Comparison of ENCODE assay signal across 10 mouse cellular contexts in the genomic region with DNA sequence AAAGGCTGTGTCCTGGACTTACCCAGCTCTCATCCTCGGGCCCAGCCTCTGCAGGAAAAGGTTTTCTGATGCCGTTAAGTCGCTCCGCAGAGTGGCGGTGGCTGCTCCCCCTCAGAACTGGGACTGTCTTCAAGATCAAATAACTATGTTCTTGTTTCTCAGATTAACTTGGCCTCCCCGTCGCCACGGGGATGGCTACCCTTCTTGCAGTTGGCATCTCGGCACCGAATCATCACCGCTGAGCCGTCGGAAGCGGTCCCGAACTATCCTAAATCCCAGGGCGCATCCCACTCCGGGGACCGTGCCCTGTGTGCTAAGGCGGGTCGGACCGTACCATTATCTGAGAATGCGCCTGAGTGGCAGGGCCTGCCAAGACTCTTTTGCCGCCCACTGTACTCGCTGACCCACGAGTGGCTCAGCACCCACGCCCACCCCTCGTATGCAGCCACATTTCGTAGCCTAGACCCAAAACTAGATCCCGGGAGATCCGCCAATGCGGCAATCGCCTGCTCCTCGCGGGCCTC. TPM values are rescaled to one million over a fixed set of nuclear protein-coding genes. Genes with fewer than 3 reads are reported as not detected.
DNase-seq lines count a peak whose midpoint lies in the region; ATAC-seq and TF ChIP-seq lines count a peak whose summit lies in the region.
"Had no signal": no experiment of that assay in that cellular context is flagged by ENCODE, and none has a peak within 500 bp of the region (broad histone marks: within the 10 kb centered on the region; RNA-seq: fewer than 3 reads in every experiment).

No protein-coding gene starts in this region.

- H3K27ac ChIP-seq in hindbrain, embryonic 10.5 days: no peak overlapping the region
- no peak overlapping the region for H3K27ac ChIP-seq in hindbrain, postnatal 0 days
- H3K27ac ChIP-seq in heart, embryonic 16.5 days (ENCODE audit: low read length): no peak overlapping the region
- no peak overlapping the region for H3K27ac ChIP-seq in midbrain, embryonic 12.5 days (replicated peaks)
- H3K27ac ChIP-seq in layer of hippocampus, adult 2 months: no peak overlapping the region

- H3K4me3 ChIP-seq in hindbrain, embryonic 10.5 days: peak overlapping the region; percentile 56
- no peak overlapping the region for H3K4me3 ChIP-seq in hindbrain, postnatal 0 days (ENCODE audit: low read length)
- peak overlapping the region; percentile 48 for H3K4me3 ChIP-seq in heart, embryonic 16.5 days (ENCODE audit: low read length)
- peak overlapping the region; percentile 46 for H3K4me3 ChIP-seq in midbrain, embryonic 12.5 days
- H3K4me3 ChIP-seq in layer of hippocampus, adult 2 months: no peak overlapping the region

- no peak for ATAC-seq in hindbrain, postnatal 0 days
- no peak for ATAC-seq in heart, embryonic 16.5 days (replicated peaks; ENCODE audit: extremely low read depth, insufficient read depth, low FRiP score)
- 0 out of 2 replicates have a peak, but pooled peaks have one; percentile 34 for ATAC-seq in midbrain, embryonic 12.5 days (ENCODE audit: low FRiP score, low read depth)
- no peak for ATAC-seq in erythroid progenitor cell, adult 5-6 weeks (replicated peaks; ENCODE audit: low FRiP score, poor library complexity, severe bottlenecking)

- no peak overlapping the region for H3K9ac ChIP-seq in hindbrain, postnatal 0 days (replicated peaks; ENCODE audit: low read length)
- H3K9ac ChIP-seq in heart, embryonic 16.5 days (ENCODE audit: low read length): no peak overlapping the region
- H3K9ac ChIP-seq in midbrain, embryonic 12.5 days (replicated peaks): no peak overlapping the region

- H3K36me3 ChIP-seq in hindbrain, embryonic 10.5 days: no peaks in the 10 kb centered on the region
- H3K36me3 ChIP-seq in hindbrain, postnatal 0 days (ENCODE audit: insufficient read depth, low read length): no peaks in the 10 kb centered on the region
- no peaks in the 10 kb centered on the region for H3K36me3 ChIP-seq in heart, embryonic 16.5 days (ENCODE audit: control insufficient read depth, insufficient read depth)
- H3K36me3 ChIP-seq in midbrain, embryonic 12.5 days: no peaks in the 10 kb centered on the region

- H3K4me2 ChIP-seq in hindbrain, postnatal 0 days (ENCODE audit: low read depth, low read length): no peak overlapping the region
- H3K4me2 ChIP-seq in heart, embryonic 16.5 days (ENCODE audit: low read depth, low read length): no peak overlapping the region
- H3K4me2 ChIP-seq in midbrain, embryonic 12.5 days (replicated peaks): peak overlapping the region; percentile 71

- no peak for TF ChIP-seq CTCF in hindbrain, postnatal 0 days (IDR thresholded peaks at IDR 0.05; ENCODE audit: low read depth)
- no peak for TF ChIP-seq CTCF in layer of hippocampus, adult 2 months (conservative IDR thresholded peaks at IDR 0.05)

- no peak for DNase-seq in hindbrain, embryonic 10.5 days (ENCODE audit: low spot score)
- no peak for DNase-seq in hindbrain, postnatal 0 days (ENCODE audit: low spot score)
- DNase-seq in embryo, embryonic 10.5 days (ENCODE audit: low spot score): peak; percentile 65
- DNase-seq in layer of hippocampus, adult 2 months (ENCODE audit: low spot score in 2 of 2): no peak
- no peak for DNase-seq in thymus, adult 18-20 months

- WGBS in hindbrain, embryonic 10.5 days: 1% methylated on average over 34 of the region's 34 CpGs
- WGBS in hindbrain, postnatal 0 days: 2% methylated on average over 34 of the region's 34 CpGs
- WGBS in heart, embryonic 16.5 days: under 1% methylated on average over 34 of the region's 34 CpGs
- 1% methylated on average over 34 of the region's 34 CpGs for WGBS in midbrain, embryonic 12.5 days

- H3K27me3 ChIP-seq in hindbrain, embryonic 10.5 days (ENCODE audit: insufficient read depth, poor library complexity, severe bottlenecking): peaks cover 99% of the 10 kb centered on the region
- H3K27me3 ChIP-seq in hindbrain, postnatal 0 days (ENCODE audit: insufficient read depth, low read length): peaks cover 71% of the 10 kb centered on the region
- peaks cover 85% of the 10 kb centered on the region for H3K27me3 ChIP-seq in heart, embryonic 16.5 days (ENCODE audit: control insufficient read depth, insufficient read depth, low read length)
- peaks cover 91% of the 10 kb centered on the region for H3K27me3 ChIP-seq in midbrain, embryonic 12.5 days

- H3K9me3 ChIP-seq in hindbrain, embryonic 10.5 days: no peaks in the 10 kb centered on the region
- no peaks in the 10 kb centered on the region for H3K9me3 ChIP-seq in hindbrain, postnatal 0 days (ENCODE audit: low read length)
- no peaks in the 10 kb centered on the region for H3K9me3 ChIP-seq in heart, embryonic 16.5 days (replicated peaks; ENCODE audit: control insufficient read depth, low read length)
- no peaks in the 10 kb centered on the region for H3K9me3 ChIP-seq in midbrain, embryonic 12.5 days

- H3K4me1 ChIP-seq in hindbrain, embryonic 10.5 days (replicated peaks): peaks cover 35% of the 10 kb centered on the region
- no peaks in the 10 kb centered on the region for H3K4me1 ChIP-seq in hindbrain, postnatal 0 days (ENCODE audit: insufficient read depth, low read length)
- H3K4me1 ChIP-seq in heart, embryonic 16.5 days (ENCODE audit: control insufficient read depth, insufficient read depth, low read length): peaks cover 14% of the 10 kb centered on the region
- peaks cover 21% of the 10 kb centered on the region for H3K4me1 ChIP-seq in midbrain, embryonic 12.5 days

RNA-seq across cellular contexts. Expression of a gene that starts 1.2 kb away (rescaled TPM):
- 2.7 and 7.1 TPM in 2 replicates for polyA plus RNA-seq in hindbrain, embryonic 10.5 days (2016; fragmentation: Nextera tagmentation; extraction: Ambion mirVana)
- 0.16 TPM in 1 of 2 replicates, not detected in the other for total RNA-seq in hindbrain, postnatal 0 days (2014; rRNA removed)
- polyA plus RNA-seq in hindbrain, postnatal 0 days (2015; fragmentation: Nextera tagmentation; extraction: Ambion mirVana): 0.45 TPM in 2 replicates
- polyA plus RNA-seq in heart, embryonic 16.5 days (2015; fragmentation: Nextera tagmentation; extraction: Ambion mirVana): 0.10 and 0.26 TPM in 2 replicates
- polyA plus RNA-seq in midbrain, embryonic 12.5 days (2016; fragmentation: Nextera tagmentation; extraction: Ambion mirVana): 3.3 and 4.5 TPM in 2 replicates
- under 1 TPM; 0.56 to 0.84 TPM for total RNA-seq in layer of hippocampus, adult 2 months (2021)
- total RNA-seq in erythroid progenitor cell, adult 5-6 weeks (2015; ENCODE audit: low replicate concordance): not detected in 2 replicates
- total RNA-seq in erythroid progenitor cell, adult 5-6 weeks (2017; ENCODE audit: low replicate concordance): not detected in 2 replicates
- total RNA-seq: heart, adult 18-20 months had no signal

RNA-seq across cellular contexts. Expression of a gene that starts 35.1 kb away (rescaled TPM):
- polyA plus RNA-seq in hindbrain, embryonic 10.5 days (2016; fragmentation: Nextera tagmentation; extraction: Ambion mirVana): not detected in 2 replicates
- total RNA-seq in hindbrain, postnatal 0 days (2014; rRNA removed): not detected in 2 replicates
- not detected in 2 replicates for polyA plus RNA-seq in hindbrain, postnatal 0 days (2015; fragmentation: Nextera tagmentation; extraction: Ambion mirVana)
- not detected in 2 replicates for polyA plus RNA-seq in heart, embryonic 16.5 days (2015; fragmentation: Nextera tagmentation; extraction: Ambion mirVana)
- polyA plus RNA-seq in midbrain, embryonic 12.5 days (2016; fragmentation: Nextera tagmentation; extraction: Ambion mirVana): not detected in 2 replicates
- not detected for total RNA-seq in layer of hippocampus, adult 2 months (2021)
- total RNA-seq in erythroid progenitor cell, adult 5-6 weeks (2015; ENCODE audit: low replicate concordance): not detected in 2 replicates
- total RNA-seq in erythroid progenitor cell, adult 5-6 weeks (2017; ENCODE audit: low replicate concordance): not detected in 2 replicates
- total RNA-seq: ES-E14; heart, adult 18-20 months had no signal

RNA-seq across cellular contexts. Expression of a gene that starts 35.5 kb away (rescaled TPM):
- 68.2 and 89.6 TPM in 2 replicates for polyA plus RNA-seq in hindbrain, embryonic 10.5 days (2016; fragmentation: Nextera tagmentation; extraction: Ambion mirVana)
- 133 and 135 TPM in 2 replicates for total RNA-seq in hindbrain, postnatal 0 days (2014; rRNA removed)
- polyA plus RNA-seq in hindbrain, postnatal 0 days (2015; fragmentation: Nextera tagmentation; extraction: Ambion mirVana): 98.2 and 98.7 TPM in 2 replicates
- 32.2 and 36.5 TPM in 2 replicates for polyA plus RNA-seq in heart, embryonic 16.5 days (2015; fragmentation: Nextera tagmentation; extraction: Ambion mirVana)
- 123 and 127 TPM in 2 replicates for polyA plus RNA-seq in midbrain, embryonic 12.5 days (2016; fragmentation: Nextera tagmentation; extraction: Ambion mirVana)
- total RNA-seq in layer of hippocampus, adult 2 months (2021): 10 to 100 TPM; 74.5 to 79.2 TPM
- 6.5 and 9.6 TPM in 2 replicates for total RNA-seq in erythroid progenitor cell, adult 5-6 weeks (2015; ENCODE audit: low replicate concordance)
- total RNA-seq in erythroid progenitor cell, adult 5-6 weeks (2017; ENCODE audit: low replicate concordance): 2.6 and 4.8 TPM in 2 replicates

RNA-seq across cellular contexts. Expression of a gene that starts 41.1 kb away (rescaled TPM):
- polyA plus RNA-seq in hindbrain, embryonic 10.5 days (2016; fragmentation: Nextera tagmentation; extraction: Ambion mirVana): not detected in 2 replicates
- total RNA-seq in hindbrain, postnatal 0 days (2014; rRNA removed): not detected in 2 replicates
- not detected in 2 replicates for polyA plus RNA-seq in hindbrain, postnatal 0 days (2015; fragmentation: Nextera tagmentation; extraction: Ambion mirVana)
- 0.11 TPM in 1 of 2 replicates, not detected in the other for polyA plus RNA-seq in heart, embryonic 16.5 days (2015; fragmentation: Nextera tagmentation; extraction: Ambion mirVana)
- polyA plus RNA-seq in midbrain, embryonic 12.5 days (2016; fragmentation: Nextera tagmentation; extraction: Ambion mirVana): not detected in 2 replicates
- total RNA-seq in layer of hippocampus, adult 2 months (2021): not detected
- not detected in 2 replicates for total RNA-seq in erythroid progenitor cell, adult 5-6 weeks (2015; ENCODE audit: low replicate concordance)
- not detected in 2 replicates for total RNA-seq in erythroid progenitor cell, adult 5-6 weeks (2017; ENCODE audit: low replicate concordance)
- total RNA-seq: ES-E14; heart, adult 18-20 months had no signal

Comparison
In these comparisons a context has a peak if more than half of its experiments do, and no peak if none do; other contexts are left out.
1. H3K4me3 ChIP-seq: peak in hindbrain, embryonic 10.5 days (single experiment), heart, embryonic 16.5 days (single experiment) and midbrain, embryonic 12.5 days (single experiment); none in hindbrain, postnatal 0 days (single experiment) and layer of hippocampus, adult 2 months (single experiment).